Comparison of ENCODE assay signal across 19 mouse cellular contexts in genomic region chr4:48588576-48588975, GRCm38 (mm10). TPM values are rescaled to one million over a fixed set of nuclear protein-coding genes. Genes with fewer than 3 reads are reported as not detected.
DNase-seq lines count a peak whose midpoint lies in the region; ATAC-seq and TF ChIP-seq lines count a peak whose summit lies in the region.
"Had no signal": no experiment of that assay in that cellular context is flagged by ENCODE, and none has a peak within 500 bp of the region (broad histone marks: within the 10 kb centered on the region; RNA-seq: fewer than 3 reads in every experiment).

No protein-coding gene starts in this region.

- H3K9ac ChIP-seq in intestine, embryonic 14.5 days (ENCODE audit: low read length) = no peak overlapping the region
- H3K9ac ChIP-seq in intestine, postnatal 0 days (ENCODE audit: low read depth, low read length) = no peak overlapping the region
- H3K9ac ChIP-seq: heart, embryonic 12.5 days; limb, embryonic 12.5 days; liver, embryonic 14.5 days had no signal

- TF ChIP-seq CTCF in intestine, postnatal 0 days (IDR thresholded peaks at IDR 0.05; ENCODE audit: low read depth) = no peak

- WGBS in intestine, embryonic 14.5 days = 47% methylated on average over 9 of the region's 9 CpGs
- 52% methylated on average over 9 of the region's 9 CpGs for WGBS in intestine, postnatal 0 days

- H3K4me2 ChIP-seq in intestine, embryonic 14.5 days (ENCODE audit: low read length) = peak overlapping the region; percentile 11; the same call in 1 of the 2 replicates
- H3K4me2 ChIP-seq in intestine, postnatal 0 days (replicated peaks; ENCODE audit: low read depth) = no peak overlapping the region
- H3K4me2 ChIP-seq: heart, embryonic 12.5 days; limb, embryonic 12.5 days had no signal

- no peak overlapping the region for H3K4me3 ChIP-seq in intestine, embryonic 14.5 days (ENCODE audit: low read depth, low read length)
- no peak overlapping the region for H3K4me3 ChIP-seq in intestine, postnatal 0 days (ENCODE audit: low read depth, low read length)
- H3K4me3 ChIP-seq: embryonic facial prominence, embryonic 10.5 days; erythroblast, embryonic 14.5 days; heart, embryonic 12.5 days; limb, embryonic 12.5 days had no signal

- no peak for DNase-seq in intestine, embryonic 14.5 days (ENCODE audit: low spot score)
- DNase-seq in urinary bladder, postnatal 14 days (ENCODE audit: low spot score) = peak; percentile 13
- DNase-seq in urinary bladder, postnatal 10 days (ENCODE audit: low spot score) = no peak
- peak; percentile 80 for DNase-seq in lung, postnatal 10 days
- DNase-seq in MN1 (ENCODE audit: low spot score) (no peak), adipocyte (ENCODE audit: low spot score) (no peak)
- DNase-seq in kidney, postnatal 10 days = no peak
- DNase-seq: cerebellum, postnatal 14 days; gastrocnemius, postnatal 25 days; heart, postnatal 36 days; kidney, adult 18-20 months; right cerebral cortex, postnatal 14 days; thymus, adult 2 months had no signal

- H3K36me3 ChIP-seq in intestine, embryonic 14.5 days (ENCODE audit: control insufficient read depth, insufficient read depth, low read length) = no peaks in the 10 kb centered on the region
- no peaks in the 10 kb centered on the region for H3K36me3 ChIP-seq in intestine, postnatal 0 days (ENCODE audit: control insufficient read depth, insufficient read depth)

- H3K4me1 ChIP-seq in intestine, embryonic 14.5 days (replicated peaks; ENCODE audit: control insufficient read depth, insufficient read depth, low read length) = peaks cover 9% of the 10 kb centered on the region; the same call in 1 of the 2 replicates
- no peaks in the 10 kb centered on the region for H3K4me1 ChIP-seq in intestine, postnatal 0 days (replicated peaks; ENCODE audit: control insufficient read depth, insufficient read depth, low read length)

- H3K27me3 ChIP-seq in intestine, embryonic 14.5 days (replicated peaks; ENCODE audit: control insufficient read depth, insufficient read depth, low read length) = no peaks in the 10 kb centered on the region
- no peaks in the 10 kb centered on the region for H3K27me3 ChIP-seq in intestine, postnatal 0 days (replicated peaks; ENCODE audit: control insufficient read depth, insufficient read depth, low read length)
- H3K27me3 ChIP-seq: heart, embryonic 12.5 days; limb, embryonic 12.5 days had no signal

- no peak overlapping the region for H3K27ac ChIP-seq in intestine, embryonic 14.5 days (ENCODE audit: low read depth)
- H3K27ac ChIP-seq in intestine, postnatal 0 days (ENCODE audit: low read depth, low read length) = no peak overlapping the region
- H3K27ac ChIP-seq: embryonic facial prominence, embryonic 10.5 days; limb, embryonic 12.5 days; liver, embryonic 14.5 days had no signal

- ATAC-seq in intestine, embryonic 14.5 days (replicated peaks; ENCODE audit: low FRiP score, low TSS enrichment, low read depth) = no peak
- ATAC-seq in intestine, postnatal 0 days = no peak

- H3K9me3 ChIP-seq in intestine, embryonic 14.5 days (ENCODE audit: control insufficient read depth, low read length) = no peaks in the 10 kb centered on the region
- no peaks in the 10 kb centered on the region for H3K9me3 ChIP-seq in intestine, postnatal 0 days (ENCODE audit: control insufficient read depth)
- H3K9me3 ChIP-seq: embryonic facial prominence, embryonic 10.5 days; heart, embryonic 12.5 days had no signal

RNA-seq across cellular contexts. Expression of gene Tmeff1, which starts 3.6 kb away (rescaled TPM):
- polyA plus RNA-seq in intestine, embryonic 14.5 days (2014; fragmentation: Nextera tagmentation; extraction: Ambion mirVana) = 49.8 and 64.5 TPM in 2 replicates
- polyA plus RNA-seq in intestine, postnatal 0 days (2015; fragmentation: Nextera tagmentation; extraction: Ambion mirVana) = 7.8 and 10.2 TPM in 2 replicates

RNA-seq across cellular contexts. Expression of gene Msantd3, which starts 48.8 kb away (rescaled TPM):
- polyA plus RNA-seq in intestine, embryonic 14.5 days (2014; fragmentation: Nextera tagmentation; extraction: Ambion mirVana) = 21.0 and 25.4 TPM in 2 replicates
- 6.8 and 7.0 TPM in 2 replicates for polyA plus RNA-seq in intestine, postnatal 0 days (2015; fragmentation: Nextera tagmentation; extraction: Ambion mirVana)
- polyA plus RNA-seq: erythroblast, embryonic 14.5 days had no signal

Comparison
In these comparisons a context has a peak if more than half of its experiments do, and no peak if none do; other contexts are left out.
1. DNase-seq: peak in urinary bladder, postnatal 14 days (single experiment) and lung, postnatal 10 days (single experiment); none in intestine, embryonic 14.5 days (single experiment), urinary bladder, postnatal 10 days (single experiment), MN1 (single experiment), adipocyte (single experiment) and kidney, postnatal 10 days (single experiment).